8 mouse cellular contexts compared by ENCODE assay signal in genomic region chr2:168230026-168230728, GRCm38 (mm10). TPM values are rescaled to one million over a fixed set of nuclear protein-coding genes. Genes with fewer than 3 reads are reported as not detected.
A peak's percentile ranks its signal among the peaks of the same experiment; 100 is the strongest.
DNase-seq lines count a peak whose midpoint lies in the region; ATAC-seq lines count a peak whose summit lies in the region.

TSS of gene Gm20716 (minus strand) at chr2:168230364.
TSS of gene Dpm1 (minus strand) at chr2:168230591.
TSS of gene Mocs3 (plus strand) at chr2:168230622.

- H3K4me2 ChIP-seq in hindbrain, embryonic 11.5 days (replicated peaks; ENCODE audit: low read depth, low read length) = peak within 1 kb of the TSS; percentile 99

- H3K9ac ChIP-seq in hindbrain, embryonic 11.5 days (ENCODE audit: low read depth, low read length) = peak within 1 kb of the TSS; percentile 74

- under 1% methylated on average over 69 of the region's 73 CpGs for WGBS in hindbrain, embryonic 11.5 days

- peak within 1 kb of the TSS; percentile 75 for H3K27ac ChIP-seq in hindbrain, embryonic 11.5 days (ENCODE audit: low read depth, low read length)

- H3K36me3 ChIP-seq in hindbrain, embryonic 11.5 days (ENCODE audit: control insufficient read depth, insufficient read depth, low read length) = no peaks in the 10 kb centered on the region

- no peaks in the 10 kb centered on the region for H3K27me3 ChIP-seq in hindbrain, embryonic 11.5 days (ENCODE audit: control insufficient read depth, insufficient read depth, low read length)

- H3K4me1 ChIP-seq in hindbrain, embryonic 11.5 days (replicated peaks; ENCODE audit: control insufficient read depth, insufficient read depth, low read length) = peaks cover 10% of the 10 kb centered on the region; the same call in 1 of the 2 replicates

- DNase-seq in MN1 (ENCODE audit: low spot score) = peak; percentile 88
- DNase-seq in cerebellum, adult 9-10 months = peak; percentile 84
- peak; percentile 74 to 89 for DNase-seq in frontal cortex, adult 2 months (ENCODE audit: extremely low spot score in 1 of 2, low spot score in 1 of 2)
- peak; percentile 87 for DNase-seq in hindbrain, embryonic 11.5 days (ENCODE audit: low spot score)
- DNase-seq in layer of hippocampus, postnatal 14 days (ENCODE audit: low spot score in 2 of 2) = peak; percentile 91 to 95
- DNase-seq in lung, postnatal 14 days = peak; percentile 84
- DNase-seq in retina, adult 2 months (ENCODE audit: low read depth, low spot score) = peak; percentile 86
- DNase-seq in thymus, postnatal 36 days = peak; percentile 80 to 83

- ATAC-seq in hindbrain, embryonic 11.5 days (ENCODE audit: low FRiP score) = peak; percentile 84

- H3K4me3 ChIP-seq in hindbrain, embryonic 11.5 days (ENCODE audit: low read depth, low read length) = peak within 1 kb of the TSS; percentile 100

- H3K9me3 ChIP-seq in hindbrain, embryonic 11.5 days (ENCODE audit: control insufficient read depth, low read length) = no peaks in the 10 kb centered on the region

RNA-seq across cellular contexts. Expression of gene Gm20716, which starts in this region (rescaled TPM):
- polyA plus RNA-seq in frontal cortex, adult 2 months (2012; rRNA removed) = 39.3 and 41.5 TPM in 2 replicates
- 24.0 and 31.3 TPM in 2 replicates for polyA plus RNA-seq in hindbrain, embryonic 11.5 days (2014; fragmentation: Nextera tagmentation; extraction: Ambion mirVana)
- total RNA-seq in layer of hippocampus, postnatal 14 days (2021) = 10 to 100 TPM; 25.6 to 29.5 TPM

RNA-seq across cellular contexts. Expression of gene Dpm1, which starts in this region (rescaled TPM):
- polyA plus RNA-seq in frontal cortex, adult 2 months (2012; rRNA removed) = 21.8 and 24.6 TPM in 2 replicates
- 60.4 and 65.1 TPM in 2 replicates for polyA plus RNA-seq in hindbrain, embryonic 11.5 days (2014; fragmentation: Nextera tagmentation; extraction: Ambion mirVana)
- total RNA-seq in layer of hippocampus, postnatal 14 days (2021) = 10 to 100 TPM; 64.3 to 70.6 TPM

RNA-seq across cellular contexts. Expression of gene Mocs3, which starts in this region (rescaled TPM):
- polyA plus RNA-seq in frontal cortex, adult 2 months (2012; rRNA removed) = 11.8 and 13.0 TPM in 2 replicates
- 8.5 and 8.8 TPM in 2 replicates for polyA plus RNA-seq in hindbrain, embryonic 11.5 days (2014; fragmentation: Nextera tagmentation; extraction: Ambion mirVana)
- 10 to 100 TPM; 16.7 to 17.4 TPM for total RNA-seq in layer of hippocampus, postnatal 14 days (2021)

Comparison
In these comparisons a context has a peak if more than half of its experiments do, and no peak if none do; other contexts are left out.
1. Peak in every context shown above with its lines: DNase-seq, ATAC-seq, H3K4me3 ChIP-seq and H3K27ac ChIP-seq.